Mouse (Mus musculus) cerebellum, postnatal 14 days (tissue): ENCODE results near the gene Onecut3.

Experiments used
- DNase-seq, 2 experiments: peaks; one replicate each; pipeline ENCODE4 v3.0.0; 2021; ENCODE audit warnings: mixed read lengths in 2 of 2

Onecut3 gene

GRCm38 (mm10) chr10:80494732-80495131 is at the start of gene Onecut3:
Gene Onecut3, plus strand, starts transcription at chr10:80494835.
- DNase-seq: peak in 1 of 2 experiments; percentile 45

- DNase-seq: peak in 1 of 2 experiments; percentile 47
Measured at GRCm38 (mm10) chr10:80445052-80445451, 49.6 kb upstream of the Onecut3 start.

DNA sequence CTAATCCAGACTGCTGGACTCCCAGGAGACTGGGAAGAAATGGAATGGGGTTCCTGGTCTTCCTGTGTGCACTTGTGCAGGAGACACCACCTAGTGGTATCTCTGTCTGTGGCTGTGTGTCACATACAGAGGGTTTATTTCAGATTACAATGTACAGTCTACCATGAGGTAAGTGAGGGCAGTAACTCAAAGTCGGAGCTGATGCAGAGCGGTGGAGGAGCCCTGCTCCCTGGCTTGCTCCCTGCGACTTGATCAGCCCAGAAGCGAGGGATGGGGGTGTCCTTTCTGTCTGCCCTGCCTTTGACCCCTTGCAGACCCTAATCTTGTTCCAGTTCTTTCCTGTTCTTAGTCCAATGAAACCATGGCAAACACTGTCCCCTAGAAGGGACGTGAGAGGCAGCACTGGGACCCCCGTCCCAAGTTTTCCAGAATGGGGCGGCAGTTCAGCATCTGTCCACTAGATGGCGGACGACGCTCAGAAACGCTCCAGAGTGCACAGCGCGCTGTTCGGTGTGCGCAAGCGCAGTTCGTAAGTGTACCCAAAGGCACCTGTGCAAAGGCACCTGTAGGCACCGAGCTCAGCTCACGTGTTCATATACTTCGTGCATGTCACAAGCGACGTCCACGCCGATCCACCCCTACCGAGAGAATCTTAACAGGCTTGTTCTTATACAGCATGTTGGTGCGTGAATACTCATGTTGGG is 48.6 kb upstream of the Onecut3 start:
- peak; percentile 89 to 91 for DNase-seq

- DNase-seq: no peak
Measured at GRCm38 (mm10) chr10:80450599-80450998, 44.0 kb upstream of the Onecut3 start.

- DNase-seq: no peak
Measured at GRCm38 (mm10) chr10:80453601-80454000, 41.0 kb upstream of the Onecut3 start.

- no peak for DNase-seq
Measured at GRCm38 (mm10) chr10:80454781-80455180, 39.9 kb upstream of the Onecut3 start.

DNA sequence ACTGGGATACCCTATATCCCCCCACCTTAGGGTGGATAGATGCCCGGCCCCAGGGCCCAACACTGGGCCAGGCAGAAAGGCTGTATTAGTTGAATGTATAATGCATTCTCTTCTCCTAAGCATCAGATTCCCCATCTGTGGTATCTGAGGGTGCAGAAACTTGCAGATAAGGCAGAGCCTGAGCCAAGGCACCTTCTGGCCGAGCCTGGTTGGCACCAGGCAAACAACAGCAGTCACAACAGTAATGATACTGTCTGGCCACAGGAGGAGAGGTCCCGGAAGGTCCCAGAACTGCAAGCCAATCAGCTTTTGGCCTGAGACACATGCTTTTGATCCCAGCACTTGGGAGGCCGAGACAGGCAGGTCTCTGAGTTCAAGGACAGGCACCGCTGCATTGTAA is 38.9 kb upstream of the Onecut3 start:
- DNase-seq: no peak

GRCm38 (mm10) chr10:80459236-80459635 is 35.4 kb upstream of the Onecut3 start:
- DNase-seq: peak; percentile 66 to 75

- DNase-seq: peak; percentile 60 to 61
Measured at GRCm38 (mm10) chr10:80459671-80460070, 35.0 kb upstream of the Onecut3 start.

- DNase-seq: no peak
Measured at GRCm38 (mm10) chr10:80460324-80460723, 34.3 kb upstream of the Onecut3 start.

GRCm38 (mm10) chr10:80461346-80461745 is 33.3 kb upstream of the Onecut3 start:
- no peak for DNase-seq

GRCm38 (mm10) chr10:80464381-80465035 is 30.1 kb upstream of the Onecut3 start:
- peak; percentile 24 to 51 for DNase-seq

DNA sequence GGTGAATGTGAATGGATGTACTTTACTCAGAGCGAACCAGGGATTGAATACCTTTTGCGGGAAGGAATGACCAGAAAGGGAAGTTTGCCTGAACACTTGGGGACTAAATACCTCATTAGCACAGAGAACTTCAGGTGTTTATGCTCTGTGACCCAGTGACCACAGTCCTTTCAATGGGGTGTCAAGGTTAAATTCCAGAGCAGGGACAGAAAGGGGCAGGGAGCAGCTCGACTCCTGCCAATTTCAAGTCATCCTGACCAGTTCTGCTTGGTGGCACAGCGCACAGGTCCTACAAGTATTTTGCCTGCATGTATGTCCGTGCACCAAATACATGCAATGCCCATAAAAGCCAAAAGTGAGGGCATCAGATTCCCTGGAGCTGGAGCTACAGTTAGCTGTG is 29.6 kb upstream of the Onecut3 start:
- DNase-seq: no peak

DNA sequence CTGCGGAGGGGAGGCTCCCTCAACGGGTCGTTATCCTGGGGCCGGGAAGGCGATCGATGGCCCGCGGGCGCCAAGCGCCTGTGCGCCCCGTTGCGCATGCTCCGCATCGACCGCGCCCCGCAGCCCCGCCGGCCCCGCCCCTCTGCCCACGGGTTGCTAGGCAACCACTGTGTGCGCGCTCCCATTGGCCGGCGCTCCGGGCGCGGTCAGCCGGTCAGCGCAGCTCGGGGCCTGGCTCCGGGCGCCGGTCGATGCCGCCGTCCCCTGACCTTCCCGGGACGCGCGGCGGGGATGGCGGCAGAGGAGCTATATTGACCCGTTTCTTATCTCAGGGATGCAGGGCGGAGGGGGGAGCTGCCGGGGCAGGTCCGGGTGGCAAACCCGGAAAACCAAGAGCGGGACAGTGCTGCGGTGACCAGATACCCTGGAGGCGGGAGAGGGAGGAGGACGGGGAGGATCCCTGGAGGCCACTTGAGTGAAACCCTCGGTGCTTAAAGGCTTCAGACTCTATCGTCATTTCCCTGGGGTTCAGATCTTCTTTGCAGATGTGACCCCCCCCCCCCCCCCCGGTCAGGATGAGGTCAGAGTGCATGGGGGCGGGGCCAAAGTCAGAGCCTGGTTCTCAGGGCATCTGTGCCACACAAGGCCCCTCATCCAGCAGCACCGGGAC is 19.2 kb upstream of the Onecut3 start:
- DNase-seq: peak; percentile 96 to 97

DNA sequence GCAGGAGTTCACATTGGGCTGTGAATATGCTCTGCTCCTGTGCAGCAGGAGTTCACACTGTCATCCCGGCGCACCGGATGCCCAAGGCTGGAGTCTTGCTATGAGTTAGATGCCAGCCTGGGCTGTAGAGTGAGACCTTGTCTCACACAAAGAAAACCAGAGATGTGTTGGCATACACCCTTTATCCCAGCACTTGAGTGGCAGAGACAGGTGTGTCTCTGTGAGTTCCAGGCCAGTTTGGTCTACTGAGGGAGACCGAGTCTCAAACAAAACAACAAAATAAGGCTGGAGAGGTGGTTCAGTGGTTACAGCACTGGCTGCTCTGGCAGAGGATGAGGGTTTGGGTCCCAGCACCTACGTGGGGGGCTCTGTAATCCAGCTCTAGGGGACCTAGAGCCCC is 16.1 kb upstream of the Onecut3 start:
- DNase-seq: no peak

DNA sequence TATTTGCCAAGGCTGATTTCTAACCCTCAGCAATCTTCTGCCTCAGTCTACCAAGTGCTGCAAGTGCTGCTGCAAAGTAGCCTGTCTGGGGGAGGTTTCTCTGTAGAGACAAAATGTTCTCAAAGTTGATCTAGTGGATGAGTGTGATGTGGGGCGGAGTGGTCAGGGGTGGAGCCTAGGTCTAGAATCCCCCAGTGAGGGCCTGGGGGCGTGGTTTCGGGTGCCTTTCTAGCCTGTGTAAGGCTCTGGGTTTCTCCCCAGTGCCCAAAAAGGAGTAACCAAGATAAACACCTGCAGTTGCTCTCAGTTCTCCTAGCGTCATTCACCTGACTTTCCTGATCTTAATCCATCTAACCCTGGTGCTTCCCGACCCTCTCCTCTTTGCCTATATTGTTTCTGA is 13.6 kb upstream of the Onecut3 start:
- no peak for DNase-seq

DNA sequence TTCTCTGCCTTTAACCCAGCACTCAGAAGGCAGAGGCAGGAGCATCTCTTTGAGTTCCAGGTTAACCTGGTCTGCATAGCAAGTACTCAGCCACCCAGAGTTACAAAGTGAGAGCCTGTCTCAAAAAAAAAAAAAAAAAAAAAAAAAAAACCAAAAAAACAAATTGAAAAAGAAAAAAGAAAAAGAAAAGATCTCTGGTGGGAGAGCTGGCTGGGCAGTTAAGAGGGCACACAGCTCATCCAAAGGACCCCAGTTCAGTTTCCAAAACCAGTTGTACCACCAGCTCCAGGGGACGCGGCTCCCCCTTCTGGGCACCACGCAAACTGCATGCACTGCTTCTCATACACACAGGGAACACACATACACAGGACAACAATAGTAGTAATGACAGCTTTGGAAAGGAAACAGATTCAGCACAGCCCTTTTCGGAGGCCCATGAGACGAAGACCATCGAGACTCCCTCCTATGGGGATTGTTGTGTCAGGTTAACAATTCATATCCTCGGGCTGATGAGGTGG is 7.7 kb upstream of the Onecut3 start:
- DNase-seq: no peak

- peak in 1 of 2 experiments; percentile 56 for DNase-seq
Measured at GRCm38 (mm10) chr10:80490051-80490450, 4.6 kb upstream of the Onecut3 start.

- peak in 1 of 2 experiments; percentile 33 for DNase-seq
Measured at GRCm38 (mm10) chr10:80495901-80496300, 1.3 kb downstream of the Onecut3 start.

DNA sequence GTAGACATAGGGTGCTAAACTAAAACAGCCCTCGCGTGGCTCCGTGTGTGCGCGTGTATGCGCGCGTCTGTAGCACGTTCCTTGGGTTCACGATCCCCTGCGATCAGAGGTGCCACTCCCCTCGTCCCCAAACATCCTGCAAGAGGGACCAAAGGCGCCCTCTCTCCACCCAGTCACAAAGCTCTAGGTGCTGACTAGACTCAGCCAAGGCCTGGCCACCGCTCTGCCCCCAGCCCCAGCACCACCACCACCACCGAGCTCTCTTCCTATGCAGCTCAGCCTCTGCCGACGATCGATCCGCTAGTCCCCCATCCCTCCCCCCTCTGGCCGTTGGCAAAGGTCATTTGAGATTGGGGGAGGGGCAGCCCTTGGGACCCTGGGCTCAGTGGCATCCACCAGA is 1.8 kb downstream of the Onecut3 start:
- no peak for DNase-seq

GRCm38 (mm10) chr10:80502291-80502690 is 7.7 kb downstream of the Onecut3 start:
- DNase-seq: no peak

DNA sequence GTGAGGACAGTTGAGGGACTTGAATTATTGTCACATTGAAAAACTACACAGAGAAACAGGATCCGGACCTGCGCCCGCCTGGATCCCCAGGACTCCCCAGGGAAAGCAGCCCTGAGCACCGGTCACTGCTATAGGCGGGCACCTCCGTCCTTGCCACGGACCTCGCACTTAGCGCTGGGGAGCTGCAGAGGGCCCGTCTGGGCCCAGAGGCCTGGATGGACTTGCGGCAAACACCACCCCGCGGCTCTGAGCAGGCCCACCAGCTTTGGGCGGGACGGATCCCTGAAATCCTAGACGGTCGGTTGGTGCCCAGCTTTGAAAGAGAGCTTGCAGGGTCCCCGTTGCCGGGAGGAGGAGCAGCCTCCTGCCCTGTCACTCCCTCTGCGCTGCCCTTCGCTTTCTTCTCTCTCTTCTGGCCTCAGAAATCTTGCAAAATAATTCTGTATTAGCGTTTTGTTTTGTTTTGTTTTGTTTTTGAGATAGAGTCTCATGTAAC is 8.2 kb downstream of the Onecut3 start:
- DNase-seq: no peak

- DNase-seq: no peak
Measured at GRCm38 (mm10) chr10:80503599-80504220, 9.1 kb downstream of the Onecut3 start.
